Mouse (Mus musculus): ENCODE results near the gene Ube3a. TPM values are rescaled to one million over a fixed set of nuclear protein-coding genes. Genes with fewer than 3 reads are reported as not detected.

Gene Ube3a
- 38.4 and 45.8 TPM in 2 replicates for polyA plus RNA-seq (2015; fragmentation: Nextera tagmentation; extraction: Ambion mirVana)

DNA sequence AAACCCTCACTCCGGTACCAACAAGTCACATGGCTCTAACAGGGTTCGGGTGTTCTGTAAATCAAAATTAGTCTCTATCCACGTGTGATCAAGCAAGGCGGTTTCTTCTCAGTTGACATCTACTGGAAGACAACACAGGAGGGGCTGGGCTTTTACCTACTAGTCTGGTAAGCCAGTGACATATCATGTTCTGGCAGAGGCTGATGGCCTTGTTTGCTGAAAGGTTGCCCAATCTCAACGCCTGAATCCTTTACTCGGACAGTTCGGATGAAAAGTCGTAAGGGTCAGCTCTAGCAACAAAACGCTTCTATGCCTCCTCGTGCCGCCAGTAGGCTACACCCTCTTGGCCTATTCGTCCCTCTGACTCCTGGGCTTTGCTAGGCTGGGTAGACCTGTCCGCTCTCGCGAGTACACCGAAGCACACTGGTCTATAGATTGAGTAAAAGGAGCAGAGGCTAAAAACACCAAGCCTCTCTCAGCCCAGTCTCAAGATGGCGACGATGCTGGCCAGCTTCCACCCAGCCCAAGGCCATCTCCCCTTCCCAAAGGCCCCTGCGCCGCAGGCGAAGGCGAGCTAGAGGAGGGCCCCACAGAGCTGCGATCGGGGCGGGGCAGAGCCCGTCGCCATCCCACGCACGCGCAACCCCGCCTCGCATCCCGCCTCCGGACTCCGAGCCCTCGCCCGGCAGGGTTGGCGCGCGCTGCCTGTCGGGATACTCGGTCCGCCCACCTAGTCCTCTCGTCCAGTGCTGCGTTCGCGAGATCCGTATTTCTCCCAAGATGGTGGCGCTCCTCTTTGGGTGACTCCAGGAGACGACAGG lies at the start of gene Ube3a:
Gene Ube3a, plus strand, starts transcription at position 706 of the 821 bp plus-strand sequence.
- Histone ChIP-seq H3K27me3 (ENCODE audit: control insufficient read depth, insufficient read depth, low read depth, low read length) (no peaks in the 10 kb centered on the region), H3K9ac (ENCODE audit: low read depth, low read length) (peak within 1 kb of the TSS; percentile 98), H3K4me1 (ENCODE audit: control insufficient read depth, low read depth, low read length) (peaks cover 5% of the 10 kb centered on the region; the same call in 1 of the 2 replicates), H3K9me3 (replicated peaks; ENCODE audit: control insufficient read depth, low read length) (no peaks in the 10 kb centered on the region), H3K27ac (ENCODE audit: low read length) (peak within 1 kb of the TSS; percentile 96), H3K36me3 (ENCODE audit: control insufficient read depth, insufficient read depth) (no peaks in the 10 kb centered on the region), H3K4me3 (ENCODE audit: low read depth, low read length) (peak within 1 kb of the TSS; percentile 99), H3K4me2 (ENCODE audit: low read depth, low read length) (peak within 1 kb of the TSS; percentile 80)
- 1% methylated on average over 49 of the region's 50 CpGs for WGBS (ENCODE audit: insufficient replicate concordance)
- peak; percentile 96 for ATAC-seq (ENCODE audit: low read depth)

DNA sequence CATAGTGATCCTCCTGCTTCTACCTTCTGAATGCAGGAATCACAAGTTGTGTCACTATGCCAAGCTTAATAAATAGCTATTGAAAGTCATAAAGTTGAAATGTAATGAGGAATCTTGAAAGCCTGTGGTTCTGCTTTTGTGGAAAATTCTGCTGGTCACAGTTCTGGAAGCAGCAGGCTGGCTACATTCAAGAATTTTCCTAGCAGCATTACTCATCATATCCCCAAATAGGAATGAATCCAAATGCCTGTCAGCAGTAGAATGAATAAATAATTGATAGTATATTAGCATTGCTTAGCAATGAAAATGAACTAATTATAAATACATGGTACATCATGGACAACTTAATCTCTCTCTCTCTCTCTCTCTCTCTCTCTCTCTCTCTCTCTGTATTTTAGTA lies 35.7 kb upstream of the Ube3a start:
- H3K36me3 ChIP-seq (ENCODE audit: control insufficient read depth, insufficient read depth), result no peaks in the 10 kb centered on the region
- no peak for ATAC-seq (ENCODE audit: low read depth)

GRCm38 (mm10) chr7:59214911-59215310 lies 13.6 kb upstream of the Ube3a start:
- 42% methylated on average over 1 of the region's 1 CpGs for WGBS (ENCODE audit: insufficient replicate concordance)
- no peak for ATAC-seq (ENCODE audit: low read depth)

More for the DNA sequence above, 35.7 kb upstream of the Ube3a start:
- H3K27ac ChIP-seq (ENCODE audit: low read length), result no peak overlapping the region
- no peak overlapping the region for H3K4me2 ChIP-seq (ENCODE audit: low read depth, low read length)
- H3K4me1 ChIP-seq (ENCODE audit: control insufficient read depth, low read depth, low read length), result no peaks in the 10 kb centered on the region
- no peak overlapping the region for H3K4me3 ChIP-seq (ENCODE audit: low read depth, low read length)
- H3K27me3 ChIP-seq (ENCODE audit: control insufficient read depth, insufficient read depth, low read depth, low read length), result no peaks in the 10 kb centered on the region
- H3K9ac ChIP-seq (ENCODE audit: low read depth, low read length), result no peak overlapping the region
- H3K9me3 ChIP-seq (replicated peaks; ENCODE audit: control insufficient read depth, low read length), result no peaks in the 10 kb centered on the region

GRCm38 (mm10) chr7:59221244-59221643 lies 7.3 kb upstream of the Ube3a start:
- Histone ChIP-seq H3K4me1 (ENCODE audit: control insufficient read depth, low read depth, low read length) (no peaks in the 10 kb centered on the region), H3K4me3 (ENCODE audit: low read depth, low read length) (no peak overlapping the region), H3K4me2 (ENCODE audit: low read depth, low read length) (no peak overlapping the region), H3K27me3 (ENCODE audit: control insufficient read depth, insufficient read depth, low read depth, low read length) (no peaks in the 10 kb centered on the region), H3K9ac (ENCODE audit: low read depth, low read length) (no peak overlapping the region), H3K36me3 (ENCODE audit: control insufficient read depth, insufficient read depth) (no peaks in the 10 kb centered on the region), H3K9me3 (replicated peaks; ENCODE audit: control insufficient read depth, low read length) (no peaks in the 10 kb centered on the region), H3K27ac (ENCODE audit: low read length) (no peak overlapping the region)
- ATAC-seq (ENCODE audit: low read depth), result no peak
- 60% methylated on average over 1 of the region's 1 CpGs for WGBS (ENCODE audit: insufficient replicate concordance)

More at GRCm38 (mm10) chr7:59214911-59215310, 13.6 kb upstream of the Ube3a start:
- Histone ChIP-seq H3K27me3 (ENCODE audit: control insufficient read depth, insufficient read depth, low read depth, low read length) (no peaks in the 10 kb centered on the region), H3K36me3 (ENCODE audit: control insufficient read depth, insufficient read depth) (no peaks in the 10 kb centered on the region), H3K9ac (ENCODE audit: low read depth, low read length) (no peak overlapping the region), H3K4me2 (ENCODE audit: low read depth, low read length) (no peak overlapping the region), H3K4me1 (ENCODE audit: control insufficient read depth, low read depth, low read length) (no peaks in the 10 kb centered on the region), H3K9me3 (replicated peaks; ENCODE audit: control insufficient read depth, low read length) (no peaks in the 10 kb centered on the region), H3K4me3 (ENCODE audit: low read depth, low read length) (no peak overlapping the region), H3K27ac (ENCODE audit: low read length) (no peak overlapping the region)

GRCm38 (mm10) chr7:59228866-59229182 lies 274 bp downstream of the Ube3a start:
- peak; percentile 49 for ATAC-seq (ENCODE audit: low read depth)
- no peaks in the 10 kb centered on the region for H3K27me3 ChIP-seq (ENCODE audit: control insufficient read depth, insufficient read depth, low read depth, low read length)
- no peaks in the 10 kb centered on the region for H3K9me3 ChIP-seq (replicated peaks; ENCODE audit: control insufficient read depth, low read length)
- H3K4me3 ChIP-seq (ENCODE audit: low read depth, low read length), result peak overlapping the region; percentile 99
- H3K9ac ChIP-seq (ENCODE audit: low read depth, low read length), result peak overlapping the region; percentile 98
- H3K27ac ChIP-seq (ENCODE audit: low read length), result peak overlapping the region; percentile 96
- 0% methylated on average over 39 of the region's 39 CpGs for WGBS (ENCODE audit: insufficient replicate concordance)
- H3K4me2 ChIP-seq (ENCODE audit: low read depth, low read length), result peak overlapping the region; percentile 69
- peaks cover 5% of the 10 kb centered on the region; the same call in 1 of the 2 replicates for H3K4me1 ChIP-seq (ENCODE audit: control insufficient read depth, low read depth, low read length)
- no peaks in the 10 kb centered on the region for H3K36me3 ChIP-seq (ENCODE audit: control insufficient read depth, insufficient read depth)

DNA sequence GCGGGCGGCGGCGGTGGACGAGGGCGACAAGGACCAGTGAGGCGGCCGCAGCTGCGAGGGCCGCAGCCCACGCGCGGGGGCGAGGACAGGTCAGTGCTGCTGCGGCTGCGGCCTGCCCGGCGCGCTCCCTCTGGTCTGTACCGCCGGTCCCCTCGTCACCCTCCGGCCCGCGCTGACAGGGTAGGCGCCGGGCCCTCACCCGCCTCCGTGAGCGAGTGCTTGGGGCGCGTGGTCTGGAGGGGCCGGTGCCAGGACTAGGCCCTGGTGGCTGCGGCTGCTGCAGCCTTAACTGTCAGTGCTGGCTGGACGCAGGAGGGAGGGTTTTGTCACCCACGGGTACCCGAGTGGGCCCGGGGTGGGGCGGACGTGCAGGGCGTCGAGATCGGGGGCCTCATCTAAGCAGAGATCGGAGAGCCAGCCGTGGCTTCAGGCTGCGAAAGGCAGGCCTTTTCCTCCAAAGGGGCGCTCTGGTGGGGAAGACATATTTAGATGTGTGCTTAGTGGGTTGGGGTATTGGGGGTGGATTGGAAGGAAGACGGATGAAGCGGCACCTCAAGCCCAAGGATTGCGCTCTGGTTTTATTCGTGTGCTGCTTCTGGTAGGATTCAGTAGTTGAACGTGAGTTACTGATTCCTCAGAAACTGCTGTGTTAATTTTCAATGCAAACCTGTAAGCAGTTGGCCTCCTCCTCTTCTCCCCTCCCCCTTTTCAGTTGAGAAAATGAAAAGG lies 797 bp downstream of the Ube3a start:
- Histone ChIP-seq H3K27ac (ENCODE audit: low read length) (peak overlapping the region; percentile 96), H3K27me3 (ENCODE audit: control insufficient read depth, insufficient read depth, low read depth, low read length) (no peaks in the 10 kb centered on the region), H3K4me1 (ENCODE audit: control insufficient read depth, low read depth, low read length) (peaks cover 5% of the 10 kb centered on the region; the same call in 1 of the 2 replicates), H3K9ac (ENCODE audit: low read depth, low read length) (peak overlapping the region; percentile 98), H3K4me3 (ENCODE audit: low read depth, low read length) (peak overlapping the region; percentile 99), H3K4me2 (ENCODE audit: low read depth, low read length) (peak overlapping the region; percentile 69), H3K36me3 (ENCODE audit: control insufficient read depth, insufficient read depth) (no peaks in the 10 kb centered on the region), H3K9me3 (replicated peaks; ENCODE audit: control insufficient read depth, low read length) (no peaks in the 10 kb centered on the region)
- under 1% methylated on average over 52 of the region's 52 CpGs for WGBS (ENCODE audit: insufficient replicate concordance)
- ATAC-seq (ENCODE audit: low read depth), result peak; percentile 17

- no peaks in the 10 kb centered on the region for H3K9me3 ChIP-seq (replicated peaks; ENCODE audit: control insufficient read depth, low read length)
- no peak for ATAC-seq (ENCODE audit: low read depth)
- H3K9ac ChIP-seq (ENCODE audit: low read depth, low read length), result no peak overlapping the region
- peaks cover 10% of the 10 kb centered on the region; the same call in 1 of the 2 replicates for H3K4me1 ChIP-seq (ENCODE audit: control insufficient read depth, low read depth, low read length)
- H3K27me3 ChIP-seq (ENCODE audit: control insufficient read depth, insufficient read depth, low read depth, low read length), result no peaks in the 10 kb centered on the region
- no peak overlapping the region for H3K27ac ChIP-seq (ENCODE audit: low read length)
- 20% methylated on average over 4 of the region's 4 CpGs for WGBS (ENCODE audit: insufficient replicate concordance)
- peak overlapping the region; percentile 69; the same call in 1 of the 2 replicates for H3K4me2 ChIP-seq (ENCODE audit: low read depth, low read length)
- H3K4me3 ChIP-seq (ENCODE audit: low read depth, low read length), result peak overlapping the region; percentile 32; the same call in 1 of the 2 replicates
- H3K36me3 ChIP-seq (ENCODE audit: control insufficient read depth, insufficient read depth), result no peaks in the 10 kb centered on the region
Measured at GRCm38 (mm10) chr7:59230304-59230703, 1.8 kb downstream of the Ube3a start.

DNA sequence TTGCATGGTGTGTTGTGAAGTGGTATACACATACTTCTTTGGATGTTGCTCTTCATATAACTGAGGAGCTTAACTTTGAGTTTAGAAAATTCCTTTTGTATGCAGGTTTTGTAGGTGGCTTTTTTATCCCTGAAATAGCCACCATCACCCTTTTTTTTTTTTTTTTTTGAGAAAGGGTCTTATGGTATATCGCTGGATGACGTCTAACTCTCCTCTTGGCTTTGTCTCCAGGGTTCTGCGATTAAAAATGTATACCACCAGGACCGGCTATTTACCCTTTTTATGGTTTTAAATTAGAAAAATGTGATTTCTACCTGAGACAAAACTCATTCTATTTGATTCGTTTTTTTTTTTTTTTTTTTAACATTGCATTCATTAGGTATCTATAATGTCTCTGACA lies 2.2 kb downstream of the Ube3a start:
- Histone ChIP-seq H3K9me3 (replicated peaks; ENCODE audit: control insufficient read depth, low read length) (no peaks in the 10 kb centered on the region), H3K4me1 (ENCODE audit: control insufficient read depth, low read depth, low read length) (peaks cover 10% of the 10 kb centered on the region; the same call in 1 of the 2 replicates), H3K27ac (ENCODE audit: low read length) (no peak overlapping the region), H3K4me2 (ENCODE audit: low read depth, low read length) (peak overlapping the region; percentile 42), H3K4me3 (ENCODE audit: low read depth, low read length) (peak overlapping the region; percentile 26), H3K27me3 (ENCODE audit: control insufficient read depth, insufficient read depth, low read depth, low read length) (no peaks in the 10 kb centered on the region), H3K36me3 (ENCODE audit: control insufficient read depth, insufficient read depth) (no peaks in the 10 kb centered on the region), H3K9ac (ENCODE audit: low read depth, low read length) (no peak overlapping the region)
- ATAC-seq (ENCODE audit: low read depth), result no peak
- 52% methylated on average over 5 of the region's 5 CpGs for WGBS (ENCODE audit: insufficient replicate concordance)

- Histone ChIP-seq H3K36me3 (ENCODE audit: control insufficient read depth, insufficient read depth) (no peaks in the 10 kb centered on the region), H3K27ac (ENCODE audit: low read length) (no peak overlapping the region), H3K4me2 (ENCODE audit: low read depth, low read length) (peak overlapping the region; percentile 3; the same call in 1 of the 2 replicates), H3K4me3 (ENCODE audit: low read depth, low read length) (no peak overlapping the region), H3K27me3 (ENCODE audit: control insufficient read depth, insufficient read depth, low read depth, low read length) (no peaks in the 10 kb centered on the region), H3K9ac (ENCODE audit: low read depth, low read length) (no peak overlapping the region), H3K4me1 (ENCODE audit: control insufficient read depth, low read depth, low read length) (peaks cover 10% of the 10 kb centered on the region; the same call in 1 of the 2 replicates), H3K9me3 (replicated peaks; ENCODE audit: control insufficient read depth, low read length) (no peaks in the 10 kb centered on the region)
- 15% methylated on average over 1 of the region's 1 CpGs for WGBS (ENCODE audit: insufficient replicate concordance)
- no peak for ATAC-seq (ENCODE audit: low read depth)
Measured at GRCm38 (mm10) chr7:59231960-59232359, 3.4 kb downstream of the Ube3a start.

Data from liver, embryonic 16.5 days (tissue).